Mouse (Mus musculus) gastrocnemius, postnatal 36 days (tissue): ENCODE measurements around the gene Gas8. TPM values are rescaled to one million over a fixed set of nuclear protein-coding genes. Genes with fewer than 3 reads are reported as not detected.
A peak's percentile ranks its signal among the peaks of the same experiment; 100 is the strongest.
"Not testable (repeated sequence)": the region's sequence is repeated elsewhere in the genome, so short reads cannot be mapped to it uniquely, and the experiment has no call there.

Source experiments
- DNase-seq, 2 experiments: peaks; one replicate each; pipeline ENCODE4 v3.0.0; 2022
- intact Hi-C: fragments of 180-260 bp; cut with DNase I; formaldehyde crosslinking; loops from one replicate; pipeline ENCODE4 v1.15.1; 2025
- total RNA-seq, 2 experiments: library from RNA; stranded (reverse); gene quantifications; 2 replicates each; pipeline ENCODE4 v1.2.3; 2021

Gene Gas8
- total RNA-seq, 2 experiments from 2014 or later: 3.7 to 4.6 TPM

DNA sequence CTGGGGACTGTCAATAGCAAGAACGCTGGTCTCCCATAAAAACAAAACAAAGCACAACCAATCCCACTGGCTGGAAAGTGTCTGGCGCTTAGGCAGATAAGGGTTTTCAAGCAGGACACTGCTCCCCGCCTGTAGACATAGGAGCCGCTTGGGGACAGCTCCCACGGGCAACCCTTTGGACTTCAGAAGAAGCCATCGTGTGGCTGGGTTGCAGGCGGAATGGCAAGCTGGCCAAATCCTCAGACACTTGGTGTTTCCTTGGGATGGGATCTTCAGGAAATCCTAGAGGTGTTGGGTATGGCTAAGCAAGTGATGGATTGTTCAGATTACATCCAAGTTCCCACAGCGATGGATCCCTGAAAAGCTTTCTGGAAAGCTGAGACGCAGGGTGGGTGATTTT lies 4.5 kb upstream of the Gas8 start:
- DNase-seq: no peak
- intact Hi-C loops: no loop called here

DNA sequence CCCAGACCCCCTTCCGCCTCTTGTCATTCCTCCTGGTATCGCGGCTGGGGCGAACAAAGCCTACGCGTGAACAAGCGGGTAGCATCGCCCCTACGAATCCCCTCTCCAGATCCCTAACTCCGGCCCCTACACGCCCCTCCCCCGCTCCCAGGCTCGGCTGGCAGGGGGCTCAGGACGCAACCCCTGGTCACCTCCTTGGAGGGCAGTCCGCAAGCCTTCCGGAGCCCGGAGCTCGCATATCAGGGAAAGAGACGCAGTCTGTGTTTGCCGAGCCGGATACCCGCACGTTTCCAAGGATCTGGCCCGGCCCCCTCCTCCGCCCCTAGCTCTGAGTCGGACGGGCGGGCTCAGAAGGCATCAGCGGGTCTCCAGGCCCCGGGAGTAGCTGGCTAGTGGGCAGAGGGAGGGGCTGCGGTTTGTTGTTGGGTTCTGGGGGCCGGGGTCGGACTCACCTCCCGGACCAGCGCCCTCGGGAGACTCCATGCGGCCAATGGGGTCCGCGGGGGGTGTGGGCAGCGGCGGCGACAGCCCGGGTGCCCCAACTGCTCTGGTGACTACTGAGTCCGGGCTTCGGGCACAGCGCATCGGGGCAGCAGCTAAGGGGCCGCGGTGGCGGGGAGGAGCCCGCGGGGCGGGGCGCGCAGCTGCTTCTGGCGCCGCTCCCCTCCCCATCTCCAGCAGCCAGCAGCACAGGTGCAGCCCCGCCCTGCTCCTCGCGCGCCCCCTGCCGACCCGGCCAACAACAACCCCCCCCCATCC lies 3.7 kb upstream of the Gas8 start, which contains the start of gene Dbndd1:
Dbndd1 (minus strand) TSS at position 683 of the 759 bp plus-strand sequence.
- intact Hi-C loops: no loop called here
- DNase-seq: peak in 1 of 2 experiments; percentile 13

DNA sequence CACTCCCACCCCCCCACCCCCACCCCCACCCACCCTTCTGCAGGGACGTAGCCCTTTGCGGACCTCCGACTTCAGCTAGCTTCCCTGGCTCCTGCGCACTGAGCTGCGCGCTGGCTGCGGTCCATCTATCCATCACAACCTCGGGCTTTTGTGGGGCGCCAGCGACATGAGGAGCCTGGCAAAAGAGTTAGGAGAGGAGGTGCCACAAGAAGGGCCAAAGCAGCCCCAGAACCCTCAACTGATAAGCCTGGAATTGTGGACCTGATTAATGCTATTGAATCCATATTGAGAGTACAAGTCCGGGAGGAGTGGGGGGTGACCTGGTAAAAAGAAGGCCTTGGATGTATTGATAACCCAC lies 3.1 kb upstream of the Gas8 start:
- DNase-seq: no peak
- intact Hi-C loops: no loop called here

DNA sequence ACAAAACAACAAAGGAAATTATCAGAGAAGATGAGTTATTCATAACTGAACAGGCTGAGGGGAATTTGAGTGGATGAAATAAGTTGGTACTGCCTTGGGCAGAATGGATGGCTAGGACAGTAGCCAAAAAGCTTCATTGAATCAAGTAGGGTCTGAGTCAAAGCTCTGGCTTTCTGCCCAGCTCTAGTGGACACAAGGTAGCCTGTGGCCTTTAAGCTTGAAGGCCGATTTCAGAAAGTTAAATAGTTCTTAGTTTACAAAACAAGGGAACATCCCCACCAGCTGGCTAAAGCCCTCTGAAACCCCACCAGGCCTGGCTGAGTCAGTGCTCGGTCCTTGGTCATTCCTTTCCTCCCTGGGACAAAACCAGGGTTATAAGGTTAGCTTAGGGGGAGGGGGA lies 2.0 kb upstream of the Gas8 start:
- no peak for DNase-seq
- intact Hi-C loops: no loop called here

DNA sequence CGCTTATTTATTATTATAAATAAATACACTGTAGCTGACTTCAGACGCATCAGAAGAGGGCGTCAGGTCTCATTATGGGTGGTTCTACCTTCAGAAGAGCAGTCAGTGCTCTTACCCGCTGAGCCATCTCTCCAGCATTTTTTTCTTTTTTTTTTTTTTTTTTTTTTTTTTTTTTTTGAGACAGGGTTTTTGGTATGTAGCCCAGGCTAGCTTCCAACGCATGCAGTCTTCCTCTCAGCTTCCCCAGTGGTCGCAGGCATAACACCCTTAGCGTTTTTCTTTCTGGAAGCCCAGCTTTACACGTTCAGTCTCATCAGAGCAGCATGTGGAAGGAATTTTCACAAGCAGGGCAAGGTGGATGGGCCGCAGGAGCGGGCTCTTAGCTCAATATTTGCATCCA lies 462 bp upstream of the Gas8 start:
- DNase-seq: no peak
- intact Hi-C loops: no loop called here

DNA sequence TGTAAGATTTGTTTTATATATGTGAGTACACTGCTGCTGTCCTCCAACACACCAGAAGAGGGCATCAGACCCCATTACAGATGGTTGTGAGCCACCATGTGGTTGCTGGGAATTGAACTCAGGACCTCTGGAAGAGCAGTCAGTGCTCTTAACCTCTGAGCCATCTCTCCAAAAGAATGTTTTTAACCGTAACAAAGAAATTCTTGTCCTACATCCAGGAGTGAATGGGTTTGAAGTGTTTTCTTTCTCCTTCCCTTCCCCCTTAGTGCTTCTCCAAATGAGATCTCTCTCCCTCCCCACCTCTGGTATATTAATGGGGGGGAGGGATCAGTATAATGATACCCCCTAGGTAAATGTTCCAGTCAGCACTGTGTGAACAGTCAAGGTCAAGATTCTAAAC lies 1.4 kb downstream of the Gas8 start:
- intact Hi-C loops, DNase-seq: not testable (repeated sequence)

DNA sequence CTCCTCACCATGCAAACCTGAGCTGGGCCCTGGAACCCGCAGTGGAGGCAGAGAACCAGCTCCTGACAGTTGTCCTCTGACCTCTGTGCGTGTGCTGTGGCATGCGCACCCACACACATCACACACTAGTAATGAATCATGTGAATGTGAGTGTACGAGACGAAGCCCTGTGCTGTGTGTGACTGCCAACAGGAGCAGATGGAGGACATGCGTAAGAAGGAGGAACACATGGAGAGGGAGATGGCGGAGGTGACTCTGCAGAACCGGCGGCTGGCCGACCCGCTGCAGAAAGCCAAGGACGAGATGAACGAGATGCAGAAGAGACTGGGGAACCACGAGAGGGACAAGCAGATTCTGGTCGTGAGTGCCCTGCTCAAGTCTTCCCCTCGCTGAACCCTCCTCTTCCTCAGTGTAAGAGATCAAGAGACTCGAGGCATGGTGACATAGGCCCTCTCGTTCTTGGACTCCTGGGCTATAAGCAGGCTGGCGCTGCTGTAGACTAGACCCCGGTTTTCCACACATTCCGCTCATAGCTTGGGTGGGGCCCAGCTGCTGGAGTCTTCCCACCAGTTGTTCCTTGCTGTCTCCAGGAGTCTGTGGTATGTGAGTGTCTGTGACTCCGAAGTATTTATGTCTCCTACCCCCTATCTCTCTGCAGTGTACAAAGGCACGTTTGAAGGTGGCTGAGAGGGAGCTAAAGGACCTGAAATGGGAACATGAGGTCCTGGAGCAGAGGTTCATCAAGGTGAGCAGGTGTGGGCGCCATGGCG lies 9.3 kb downstream of the Gas8 start:
- intact Hi-C loops: no loop called here
- no peak for DNase-seq

DNA sequence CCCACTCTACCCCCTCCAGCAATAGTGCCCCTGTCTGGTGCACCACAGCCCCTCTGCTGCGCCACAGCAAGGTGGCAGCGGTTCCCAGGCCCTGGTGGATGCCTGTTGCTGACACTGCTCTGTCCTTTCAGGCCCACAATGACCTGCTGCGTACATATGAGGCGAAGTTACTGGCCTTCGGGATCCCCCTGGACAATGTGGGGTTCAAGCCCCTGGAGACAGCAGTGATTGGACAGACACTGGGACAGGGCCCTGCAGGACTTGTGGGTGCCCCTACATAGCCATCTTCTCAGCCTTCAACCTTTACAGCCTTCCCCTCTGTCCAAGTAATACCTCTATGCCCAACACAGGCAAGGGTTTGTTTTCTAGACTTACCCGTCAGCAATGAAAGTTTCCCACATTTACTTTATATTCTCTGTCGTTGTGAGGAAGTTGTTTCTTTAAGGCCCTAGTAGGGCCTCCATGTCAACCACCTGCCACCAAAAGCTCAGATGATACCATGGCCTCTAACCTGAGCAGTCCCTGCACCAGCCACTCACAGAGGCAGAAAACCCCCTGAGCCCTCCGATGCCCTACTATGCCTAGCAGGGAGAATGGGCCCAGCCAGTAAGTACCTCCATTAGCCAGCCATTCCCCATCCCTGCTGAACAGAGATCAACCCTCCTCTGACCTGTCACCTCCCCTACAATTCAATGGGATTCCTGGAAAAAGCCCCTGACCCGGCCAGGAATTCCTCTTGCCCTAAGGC lies 17.8 kb downstream of the Gas8 start:
- no peak for DNase-seq
- intact Hi-C loops: no loop called here

DNA sequence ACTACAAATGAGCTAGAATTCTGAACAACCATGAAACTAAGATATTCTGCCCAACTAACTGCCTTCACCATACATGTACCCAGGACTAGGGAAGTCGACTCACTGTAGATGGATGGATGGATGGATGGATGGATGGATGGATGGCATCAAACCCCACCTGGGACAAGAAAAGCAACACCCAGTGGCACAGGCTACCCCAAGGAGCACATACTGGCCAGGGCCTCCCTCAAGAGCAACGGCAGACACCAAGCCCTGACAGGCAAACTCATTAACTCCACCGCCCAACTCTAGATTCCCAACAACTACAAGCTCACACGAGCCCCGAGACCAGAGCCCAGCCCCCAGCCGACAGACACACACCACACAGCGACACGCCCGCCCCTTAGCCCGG lies 18.4 kb downstream of the Gas8 start:
- no peak for DNase-seq
- intact Hi-C loops: no loop called here

DNA sequence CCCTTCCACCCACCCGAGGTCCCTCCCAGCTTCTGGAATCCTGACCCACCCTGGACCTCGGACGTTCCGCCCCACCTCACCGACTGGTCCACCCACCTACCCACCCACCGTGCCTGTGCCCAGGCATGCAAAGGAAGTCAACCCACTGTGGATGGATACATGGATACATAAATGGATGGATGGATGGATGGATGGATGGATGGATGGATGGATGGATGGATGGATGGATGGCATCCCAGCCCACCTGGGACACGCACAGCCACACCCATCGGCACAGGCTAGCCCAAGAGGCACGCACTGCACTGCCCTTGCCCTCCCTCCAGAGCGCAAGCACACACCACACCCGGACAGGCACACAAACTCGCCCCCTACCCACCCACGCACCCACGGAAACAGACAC lies 19.0 kb downstream of the Gas8 start:
- peak in 1 of 2 experiments; percentile 37 for DNase-seq
- intact Hi-C loops: not testable (repeated sequence)

DNA sequence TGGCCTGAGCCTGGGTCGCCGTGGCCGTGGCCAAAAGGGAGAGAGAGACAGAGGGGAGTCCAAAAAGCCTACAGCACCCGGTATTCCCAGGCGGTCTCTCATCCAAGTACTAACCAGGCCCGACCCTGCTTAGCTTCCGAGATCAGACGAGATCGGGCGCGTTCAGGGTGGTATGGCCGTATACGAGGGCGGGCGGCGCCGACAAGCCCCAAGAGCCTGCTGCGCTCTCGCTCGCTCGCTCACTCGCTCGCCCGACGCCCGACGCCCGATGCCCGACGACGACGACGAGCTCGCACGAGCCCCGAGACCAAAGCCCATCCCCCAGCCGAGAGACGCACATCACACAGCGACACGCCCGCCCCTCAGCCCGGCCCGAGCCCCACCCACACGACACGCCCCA lies 45.6 kb downstream of the Gas8 start:
- DNase-seq, intact Hi-C loops: not testable (repeated sequence)

DNA sequence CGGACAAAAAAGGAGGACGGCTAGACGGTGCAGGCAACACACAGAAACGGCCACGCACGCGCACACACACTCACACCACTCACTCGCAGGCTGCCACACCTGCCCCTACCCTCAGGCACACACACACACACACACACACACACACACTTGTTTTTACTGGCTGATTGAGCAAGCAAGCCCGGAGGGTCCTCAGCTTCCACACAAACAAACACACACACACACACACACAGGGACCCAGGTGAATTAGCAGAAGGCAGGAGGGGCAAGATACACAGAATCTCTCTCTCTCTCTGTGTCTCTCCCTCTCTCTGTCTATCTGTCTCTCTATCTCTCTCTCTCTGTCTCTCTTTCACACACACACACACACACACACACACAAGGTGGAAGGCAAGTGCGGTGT lies 56.8 kb downstream of the Gas8 start:
- intact Hi-C loops: not testable (repeated sequence)
- DNase-seq: peak in 1 of 2 experiments; percentile 2

Other genes with a start within 250 kb of the Gas8 start
- gene Fanca, start 200.3 kb upstream of the Gas8 start, total RNA-seq: under 1 TPM; 0.28 to 0.42 TPM
- gene Spire2, start 186.1 kb upstream of the Gas8 start, total RNA-seq: under 1 TPM in 1 of 2 experiments, not detected in 1; 0.27 TPM
- 100 to 1,000 TPM; 136 to 137 TPM for gene Tcf25, start 145.1 kb upstream of the Gas8 start, total RNA-seq
- gene Mc1r, start 111.7 kb upstream of the Gas8 start, total RNA-seq: not detected
- gene Tubb3, start 107.4 kb upstream of the Gas8 start, total RNA-seq: under 1 TPM in 1 of 2 experiments, not detected in 1; 0.20 TPM
- gene Def8, start 95.3 kb upstream of the Gas8 start, total RNA-seq: 10 to 100 TPM; 35.7 to 40.3 TPM
- gene Afg3l1, start 40.9 kb upstream of the Gas8 start, total RNA-seq: 10 to 100 TPM; 34.6 to 38.2 TPM
- gene Dbndd1, start 3.4 kb upstream of the Gas8 start, total RNA-seq: not detected
- gene Rhou, start 135.1 kb downstream of the Gas8 start, total RNA-seq: 10 to 100 TPM; 12.8 to 14.7 TPM